Mouse (Mus musculus): ENCODE measurements around the gene Hspa12a.

Gene Hspa12a

GRCm38 (mm10) chr19:58822454-58823200 is 120.8 kb downstream of the Hspa12a start:
- no peak for DNase-seq (ENCODE audit: low spot score)

- no peak for DNase-seq (ENCODE audit: low spot score)
Measured at GRCm38 (mm10) chr19:58818571-58819415, 124.7 kb downstream of the Hspa12a start.

GRCm38 (mm10) chr19:58817398-58817797 is 126.1 kb downstream of the Hspa12a start:
- DNase-seq (ENCODE audit: low spot score) = no peak

GRCm38 (mm10) chr19:58816453-58817041 is 126.9 kb downstream of the Hspa12a start:
- DNase-seq (ENCODE audit: low spot score) = no peak

GRCm38 (mm10) chr19:58815179-58815922 is 128.1 kb downstream of the Hspa12a start:
- DNase-seq (ENCODE audit: low spot score) = no peak

GRCm38 (mm10) chr19:58810536-58810935 is 132.9 kb downstream of the Hspa12a start:
- no peak for DNase-seq (ENCODE audit: low spot score)

- no peak for DNase-seq (ENCODE audit: low spot score)
Measured at GRCm38 (mm10) chr19:58808864-58809263, 134.6 kb downstream of the Hspa12a start.

- peak; percentile 83 for DNase-seq (ENCODE audit: low spot score)
Measured at GRCm38 (mm10) chr19:58806364-58806763, 137.1 kb downstream of the Hspa12a start.

GRCm38 (mm10) chr19:58805191-58805779 is 138.2 kb downstream of the Hspa12a start:
- DNase-seq (ENCODE audit: low spot score) = no peak

- DNase-seq (ENCODE audit: low spot score) = no peak
Measured at GRCm38 (mm10) chr19:58795114-58795669, 148.3 kb downstream of the Hspa12a start.

GRCm38 (mm10) chr19:58794284-58794683 is 149.2 kb downstream of the Hspa12a start, which contains the start of gene 1700019N19Rik:
Gene 1700019N19Rik, minus strand, starts transcription at chr19:58794461.
- no peak for DNase-seq (ENCODE audit: low spot score)

- DNase-seq (ENCODE audit: low spot score) = no peak
Measured at GRCm38 (mm10) chr19:58789194-58789593, 154.3 kb downstream of the Hspa12a start.

- DNase-seq (ENCODE audit: low spot score) = no peak
Measured at GRCm38 (mm10) chr19:58783938-58784337, 159.5 kb downstream of the Hspa12a start.

GRCm38 (mm10) chr19:58781566-58781965 is 161.9 kb downstream of the Hspa12a start:
- DNase-seq (ENCODE audit: low spot score) = no peak

- DNase-seq (ENCODE audit: low spot score) = no peak
Measured at GRCm38 (mm10) chr19:58776461-58776860, 167.0 kb downstream of the Hspa12a start.

- DNase-seq (ENCODE audit: low spot score) = no peak
Measured at GRCm38 (mm10) chr19:58767329-58767728, 176.1 kb downstream of the Hspa12a start.

GRCm38 (mm10) chr19:58762848-58763541 is 180.5 kb downstream of the Hspa12a start:
- peak; percentile 86 for DNase-seq (ENCODE audit: low spot score)

GRCm38 (mm10) chr19:58762316-58762715 is 181.1 kb downstream of the Hspa12a start:
- no peak for DNase-seq (ENCODE audit: low spot score)

GRCm38 (mm10) chr19:58759423-58759822 is 184.0 kb downstream of the Hspa12a start, which contains the start of gene Pnliprp2:
Gene Pnliprp2, plus strand, starts transcription at chr19:58759719.
- DNase-seq (ENCODE audit: low spot score) = peak; percentile 56

- no peak for DNase-seq (ENCODE audit: low spot score)
Measured at GRCm38 (mm10) chr19:58758871-58759270, 184.6 kb downstream of the Hspa12a start.
